Mouse (Mus musculus) B cell, adult 2 months (primary cell): Measurements from ENCODE around the gene Tmem108.
A peak's percentile ranks its signal among the peaks of the same experiment; 100 is the strongest.

Experiments used
- DNase-seq, 2 experiments: peaks; one replicate each; pipeline ENCODE4 v3.0.0; 2022

The Tmem108 gene

DNA sequence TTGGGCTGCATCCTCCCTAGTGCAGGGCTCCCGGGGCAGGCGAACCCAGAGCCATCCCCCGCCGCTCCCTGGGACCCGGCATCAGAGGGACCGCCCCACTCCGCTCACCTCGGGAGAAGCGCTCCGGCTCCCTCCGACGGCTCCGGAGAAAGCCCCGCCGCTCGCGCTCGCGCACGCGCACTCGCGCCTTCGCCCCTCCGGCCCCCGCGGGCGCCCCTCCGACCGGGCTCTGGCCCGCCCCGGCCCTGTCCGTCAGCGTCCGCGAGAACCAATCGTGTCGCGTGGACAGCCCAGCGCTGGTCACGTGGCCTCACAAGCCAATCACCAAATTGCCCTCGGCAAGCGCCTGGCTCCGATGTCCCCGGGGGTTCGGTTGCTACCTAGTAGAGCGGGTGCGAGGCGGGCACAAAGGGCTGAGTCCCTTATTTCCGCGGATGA is at the start of gene Tmem108:
TSS of gene Tmem108 (minus strand) at position 191 of the 438 bp plus-strand sequence.
- DNase-seq: peak; percentile 85 to 87

GRCm38 (mm10) chr9:103789029-103789428 is 27.4 kb upstream of the Tmem108 start:
- DNase-seq: no peak

- no peak for DNase-seq
These were observed 22.5 kb upstream of the Tmem108 start for GRCm38 (mm10) chr9:103784156-103784555.

DNA sequence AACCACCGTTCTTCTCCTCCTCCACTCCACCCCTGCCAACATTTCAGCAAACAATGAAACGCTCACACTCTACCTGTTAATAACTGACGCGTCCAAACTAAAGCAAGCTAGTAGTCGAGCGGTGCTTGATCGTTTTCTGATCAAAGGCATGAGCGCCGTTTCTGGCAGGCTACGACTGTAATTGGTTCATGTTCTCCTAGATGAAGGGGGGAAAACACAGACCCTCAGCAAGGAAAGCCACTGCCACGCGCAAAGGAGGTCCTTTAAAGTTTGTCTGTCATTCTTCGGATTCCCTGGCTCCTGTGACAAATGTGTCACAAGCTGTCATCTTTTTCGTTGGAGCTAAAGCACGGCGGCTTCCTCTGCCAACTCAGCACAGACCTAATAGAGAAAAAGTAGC is 21.6 kb upstream of the Tmem108 start:
- no peak for DNase-seq

GRCm38 (mm10) chr9:103782306-103782705 is 20.7 kb upstream of the Tmem108 start:
- DNase-seq: no peak

GRCm38 (mm10) chr9:103781407-103781806 is 19.8 kb upstream of the Tmem108 start:
- DNase-seq: no peak

GRCm38 (mm10) chr9:103780598-103780997 is 19.0 kb upstream of the Tmem108 start:
- no peak for DNase-seq

- no peak for DNase-seq
These were observed 16.5 kb upstream of the Tmem108 start for GRCm38 (mm10) chr9:103778185-103778584.

- no peak for DNase-seq
These were observed 476 bp downstream of the Tmem108 start for GRCm38 (mm10) chr9:103761151-103761571.

GRCm38 (mm10) chr9:103760356-103760755 is 1.3 kb downstream of the Tmem108 start:
- no peak for DNase-seq

DNA sequence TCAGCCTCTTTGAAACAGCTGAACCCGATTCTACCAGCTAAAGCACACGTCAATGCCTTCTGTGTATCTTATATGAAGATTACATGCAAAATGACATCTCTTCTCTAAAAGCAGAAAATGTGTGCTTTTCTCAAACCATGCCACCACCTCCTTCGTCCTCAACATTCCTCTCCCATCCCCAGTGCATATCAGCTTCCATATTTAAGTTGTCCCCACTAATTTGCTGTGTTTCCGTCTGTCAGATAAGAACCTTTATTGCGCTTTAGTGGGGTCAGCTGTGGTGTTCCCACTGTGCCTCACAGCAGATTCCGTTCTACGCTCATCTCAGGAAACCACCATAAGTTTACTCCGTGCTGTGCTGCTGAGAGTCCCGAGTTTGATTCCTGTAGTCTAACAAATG is 1.8 kb downstream of the Tmem108 start:
- DNase-seq: no peak

GRCm38 (mm10) chr9:103758930-103759695 is 2.5 kb downstream of the Tmem108 start:
- peak; percentile 78 to 80 for DNase-seq

DNA sequence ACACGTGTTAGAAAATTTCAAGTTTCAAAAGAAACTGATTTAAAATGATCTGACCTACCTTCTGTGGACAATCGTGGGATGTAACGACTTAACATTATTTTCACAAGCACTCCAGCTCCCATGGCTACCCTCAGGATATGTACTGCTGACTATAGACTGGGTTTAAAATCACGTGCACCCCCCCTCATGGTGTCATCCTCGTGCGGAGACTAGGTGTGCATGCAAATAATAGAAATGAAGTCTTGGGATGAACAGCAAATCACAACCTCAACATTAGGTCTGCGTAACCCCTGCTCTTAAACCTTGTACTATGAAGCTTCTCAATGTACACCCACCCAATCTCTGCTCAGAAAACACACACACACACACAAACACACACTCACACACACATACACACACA is 3.4 kb downstream of the Tmem108 start:
- DNase-seq: no peak

DNA sequence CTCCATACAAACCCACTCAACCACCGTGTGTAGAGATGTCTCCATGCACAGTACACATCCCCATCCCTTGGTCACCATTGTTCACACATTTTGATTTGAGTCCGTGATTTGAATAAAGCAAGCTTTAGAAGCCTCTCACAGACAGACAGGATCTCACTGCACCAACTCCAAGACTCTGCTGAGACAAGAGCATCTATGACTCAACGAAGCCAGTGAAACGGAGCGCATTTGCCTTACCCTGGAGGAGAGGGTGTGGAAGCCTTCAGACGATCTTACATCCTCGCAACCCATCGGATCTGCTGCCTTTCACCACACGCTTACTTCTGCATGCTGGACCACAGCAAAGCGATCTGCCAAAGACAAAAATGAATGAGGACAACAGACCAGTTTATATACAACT is 9.0 kb downstream of the Tmem108 start:
- no peak for DNase-seq

DNA sequence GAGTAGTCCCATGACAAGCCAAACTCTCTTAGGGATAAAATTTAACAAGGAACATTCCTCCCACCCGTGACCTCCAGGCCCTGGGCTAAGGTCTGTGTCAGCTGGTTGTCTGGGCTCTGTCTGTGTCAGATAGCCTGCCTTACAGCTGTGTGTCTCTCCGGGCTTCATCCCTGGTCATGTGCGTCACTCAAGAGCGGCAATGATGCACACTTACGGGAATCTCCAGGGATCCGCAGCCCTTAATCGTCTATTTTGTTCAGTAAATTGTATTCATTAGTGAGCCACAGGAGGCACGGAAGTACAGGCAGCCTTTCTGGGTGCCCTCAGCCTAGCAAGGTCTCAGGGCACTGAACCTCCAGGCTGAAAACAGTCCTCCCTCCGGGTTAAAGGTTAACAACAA is 10.1 kb downstream of the Tmem108 start:
- no peak for DNase-seq

- DNase-seq: no peak
These were observed 11.1 kb downstream of the Tmem108 start for GRCm38 (mm10) chr9:103750491-103750890.

DNA sequence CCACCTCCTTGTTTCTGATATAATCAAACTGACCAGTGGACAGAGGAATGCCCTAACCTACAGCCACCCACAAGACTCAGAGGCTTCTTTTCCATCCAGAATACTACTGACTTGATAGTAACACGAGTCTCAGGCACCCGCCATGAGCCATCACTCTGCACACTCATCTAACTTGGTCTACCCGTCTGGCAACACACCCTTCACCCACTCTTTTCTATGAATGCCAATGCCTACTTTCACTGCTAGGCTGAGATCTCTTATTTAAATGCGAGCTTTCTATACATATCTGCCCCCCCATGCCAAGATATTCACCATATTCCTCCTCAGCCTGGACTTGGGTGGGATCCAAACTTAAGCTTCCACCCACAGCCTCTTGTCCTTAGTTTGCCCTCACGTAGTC is 15.0 kb downstream of the Tmem108 start:
- no peak for DNase-seq

- peak; percentile 31 to 44 for DNase-seq
These were observed 21.5 kb downstream of the Tmem108 start for GRCm38 (mm10) chr9:103740145-103740544.

- no peak for DNase-seq
These were observed 22.6 kb downstream of the Tmem108 start for GRCm38 (mm10) chr9:103739062-103739461.

DNA sequence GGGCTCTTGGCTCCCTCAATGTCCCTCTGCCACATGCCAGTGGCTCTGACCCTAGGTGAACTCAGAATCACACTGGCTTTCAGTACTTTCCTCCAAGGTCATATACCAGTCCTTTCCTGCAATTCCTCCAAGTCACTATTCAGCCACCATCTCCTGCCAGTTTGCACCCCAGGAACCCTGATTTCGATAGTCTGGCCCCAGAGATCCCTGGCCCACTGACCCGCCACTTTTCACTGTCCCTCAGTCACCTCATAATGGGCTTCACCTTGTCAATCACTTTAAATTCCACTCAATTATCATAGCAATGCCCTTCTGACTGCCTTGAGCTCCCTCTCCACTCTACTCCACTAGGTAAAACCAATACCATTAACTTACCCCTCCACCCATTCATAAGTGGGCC is 31.9 kb downstream of the Tmem108 start:
- no peak for DNase-seq

GRCm38 (mm10) chr9:103726751-103727462 is 34.7 kb downstream of the Tmem108 start:
- no peak for DNase-seq

- DNase-seq: no peak
These were observed 36.1 kb downstream of the Tmem108 start for GRCm38 (mm10) chr9:103725497-103725896.

DNA sequence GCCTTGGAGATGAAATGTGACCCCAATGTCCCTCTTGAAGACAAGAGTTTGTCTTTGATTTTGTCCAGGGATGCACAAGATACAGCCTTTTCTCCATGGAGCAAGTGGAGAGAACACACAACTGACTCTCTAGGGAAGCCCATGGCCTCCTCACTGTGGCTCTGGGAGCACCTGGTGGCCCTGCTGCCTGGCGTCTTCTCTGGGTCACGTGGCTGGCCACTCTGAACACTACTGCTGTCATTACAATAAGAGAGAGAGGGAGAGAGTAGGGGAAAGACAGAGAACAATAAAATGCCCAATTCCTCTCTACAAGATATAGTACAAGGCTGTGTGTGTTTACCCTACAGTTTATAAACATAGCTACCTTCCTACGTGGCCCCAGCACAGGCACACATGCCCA is 40.2 kb downstream of the Tmem108 start:
- no peak for DNase-seq

DNA sequence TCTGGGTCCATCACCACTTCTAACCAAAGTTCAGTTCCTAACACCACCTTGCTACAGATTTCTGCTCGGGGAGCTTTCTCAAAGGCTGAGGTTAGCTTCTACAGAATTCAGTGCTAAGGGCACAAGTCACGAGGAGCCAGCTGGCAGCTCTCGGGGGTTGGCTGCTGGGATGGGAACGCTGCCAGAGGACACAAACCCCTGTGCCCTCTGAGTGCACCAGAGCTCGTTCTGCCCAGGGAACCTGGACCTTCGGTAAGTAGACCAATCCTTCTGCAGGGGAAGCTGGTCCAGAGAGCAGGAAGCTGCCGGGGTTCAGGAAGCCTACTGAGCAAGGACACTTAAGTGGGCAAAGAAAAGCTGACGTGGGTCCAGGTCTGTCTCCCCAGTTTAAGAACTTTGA is 40.6 kb downstream of the Tmem108 start:
- no peak for DNase-seq
